Mouse (Mus musculus): ENCODE measurements at regions not wholly inside any gene's neighbourhood (a gene's known extent, or its start where the extent isn't known, plus 50 kb on each side); places are given as distances from the start of the nearest gene placed in this dataset.
A peak's percentile ranks its signal among the peaks of the same experiment; 100 is the strongest.

DNA sequence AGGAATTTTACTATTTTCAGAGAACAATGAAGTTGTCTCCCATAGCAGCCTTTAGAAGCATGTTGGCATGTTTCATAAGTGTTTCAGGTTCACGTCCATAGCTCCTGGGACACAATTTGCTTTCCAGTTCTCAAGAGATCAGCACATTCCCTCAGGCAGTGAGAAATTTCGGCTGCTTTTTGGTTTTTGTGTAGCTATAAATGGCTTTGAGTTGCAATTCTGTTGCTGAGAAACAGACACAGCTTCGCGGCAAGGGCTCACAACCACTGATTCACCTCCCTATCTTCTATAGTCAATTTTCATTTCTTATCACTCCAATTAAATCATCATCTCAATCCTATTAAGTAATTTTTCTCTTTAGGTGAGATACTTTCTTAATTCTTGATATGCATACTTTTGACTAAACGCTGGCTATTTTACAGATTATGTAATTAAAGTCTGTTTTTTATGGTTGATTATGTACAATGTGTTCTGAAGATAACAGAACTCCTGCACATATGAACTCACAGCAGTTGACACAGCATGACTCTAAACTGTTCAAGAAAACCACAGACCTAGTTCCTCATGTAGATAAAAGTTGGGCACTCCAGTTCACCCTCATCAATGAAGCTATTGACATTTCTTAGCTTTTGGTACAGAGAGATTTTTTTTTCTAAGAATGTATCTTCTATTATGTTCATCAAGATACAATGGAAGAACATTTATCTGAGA lies 694.1 kb upstream of the Gm21833 start:
- TF ChIP-seq GATA1 (IDR thresholded peaks at IDR 0.05; ENCODE audit: low read length): no peak

- no peak for TF ChIP-seq GATA1 (IDR thresholded peaks at IDR 0.05; ENCODE audit: low read length)
Measured at GRCm38 (mm10) chr16:82135255-82135654, 692.9 kb upstream of the Gm21833 start.

GRCm38 (mm10) chr16:82182797-82183196 lies 645.4 kb upstream of the Gm21833 start:
- peak; percentile 57 for TF ChIP-seq GATA1 (IDR thresholded peaks at IDR 0.05; ENCODE audit: low read length)

- TF ChIP-seq GATA1 (IDR thresholded peaks at IDR 0.05; ENCODE audit: low read length): no peak
Measured at GRCm38 (mm10) chr16:82232916-82233315, 595.3 kb upstream of the Gm21833 start.

GRCm38 (mm10) chr16:82243851-82244250 lies 584.3 kb upstream of the Gm21833 start:
- TF ChIP-seq GATA1 (IDR thresholded peaks at IDR 0.05; ENCODE audit: low read length): no peak

All from G1E-ER4 (cell line).